Mouse (Mus musculus) intestine, embryonic 15.5 days (tissue): ENCODE measurements around the gene Atp8b2. TPM values are rescaled to one million over a fixed set of nuclear protein-coding genes. Genes with fewer than 3 reads are reported as not detected.

Experiments used
- ATAC-seq: fragments of 200-750 bp; cut with Nextera tagmentation; 2 replicates; pipeline ENCODE4 v1.8.0; 2017; ENCODE audit warnings: moderate TSS enrichment, moderate library complexity
- H3K27ac ChIP-seq: fragments of 300-500 bp; sonication (generic); 2 replicates; pipeline ENCODE4 v1.5.1; 2015; ENCODE audit warnings: mild to moderate bottlenecking, inconsistent platforms
- H3K27me3 ChIP-seq: fragments of 300-500 bp; sonication (generic); replicated peaks from 2 replicates; pipeline ENCODE4 v1.6.1; 2015; ENCODE audit warnings: inconsistent platforms
- H3K36me3 ChIP-seq: fragments of 300-500 bp; sonication (generic); 2 replicates; pipeline ENCODE4 v1.6.1; 2015; ENCODE audit warnings: inconsistent platforms
- H3K4me1 ChIP-seq: fragments of 300-500 bp; sonication (generic); replicated peaks from 2 replicates; pipeline ENCODE4 v1.6.1; 2015; ENCODE audit warnings: inconsistent platforms
- H3K4me2 ChIP-seq: fragments of 300-500 bp; sonication (generic); replicated peaks from 2 replicates; pipeline ENCODE4 v1.6.1; 2015; ENCODE audit warnings: mild to moderate bottlenecking, inconsistent platforms
- H3K4me3 ChIP-seq: fragments of 300-500 bp; sonication (generic); replicated peaks from 2 replicates; pipeline ENCODE4 v1.5.1; 2015; ENCODE audit warnings: inconsistent platforms
- H3K9ac ChIP-seq: fragments of 300-500 bp; sonication (generic); 2 replicates; pipeline ENCODE4 v1.6.1; 2015; ENCODE audit warnings: inconsistent platforms
- H3K9me3 ChIP-seq: fragments of 300-500 bp; sonication (generic); 2 replicates; pipeline ENCODE4 v1.6.1; 2016; ENCODE audit warnings: inconsistent platforms
- WGBS: fragments of 180-500 bp; shearing (Covaris S2); methylation state at CpG from one replicate; pipeline ENCODE4 v1.1.7; 2015; 5-methylcytosine and 5-hydroxymethylcytosine counted together
- polyA plus RNA-seq: library from polyadenylated mRNA; unstranded; fragments of >200 nt; fragmentation: Nextera tagmentation; extraction: Ambion mirVana; gene quantifications from 2 replicates; pipeline ENCODE4 v1.2.1, GENCODE M21; 2015

Gene Atp8b2
- polyA plus RNA-seq, 1 experiment from 2014 or later: 10.5 TPM

DNA sequence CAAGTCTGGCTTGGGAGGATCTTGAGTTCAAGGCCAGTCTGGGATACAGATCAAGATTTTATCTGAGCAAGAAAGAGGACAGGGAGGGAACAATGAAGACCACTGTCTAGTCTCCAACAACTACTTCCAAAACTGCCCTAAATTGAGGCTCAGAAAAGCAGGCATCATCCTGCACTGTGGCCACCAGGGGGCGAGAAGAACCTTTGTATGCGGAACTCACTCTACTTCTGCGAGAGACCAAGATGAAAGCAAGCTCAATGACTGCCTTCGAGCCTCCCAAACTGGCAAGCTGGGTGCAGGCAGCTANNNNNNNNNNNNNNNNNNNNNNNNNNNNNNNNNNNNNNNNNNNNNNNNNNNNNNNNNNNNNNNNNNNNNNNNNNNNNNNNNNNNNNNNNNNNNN is 9.9 kb downstream of the Atp8b2 start:
- H3K9ac ChIP-seq: no peak overlapping the region
- WGBS: 2% methylated on average over 4 of the region's 4 CpGs
- ATAC-seq: no peak
- peaks cover 33% of the 10 kb centered on the region for H3K36me3 ChIP-seq
- no peaks in the 10 kb centered on the region for H3K27me3 ChIP-seq
- H3K4me2 ChIP-seq: no peak overlapping the region
- H3K27ac ChIP-seq: no peak overlapping the region
- no peak overlapping the region for H3K4me3 ChIP-seq
- H3K9me3 ChIP-seq: no peaks in the 10 kb centered on the region
- H3K4me1 ChIP-seq: 0 out of 2 replicates have a peak, but pooled peaks cover 2% of the 10 kb centered on the region

GRCm38 (mm10) chr3:89948655-89949054 is 14.7 kb downstream of the Atp8b2 start:
- Histone ChIP-seq H3K4me2 (no peak overlapping the region), H3K27ac (no peak overlapping the region), H3K27me3 (no peaks in the 10 kb centered on the region), H3K4me1 (0 out of 2 replicates have a peak, but pooled peaks cover 2% of the 10 kb centered on the region), H3K9ac (no peak overlapping the region), H3K9me3 (no peaks in the 10 kb centered on the region), H3K4me3 (no peak overlapping the region), H3K36me3 (peaks cover 37% of the 10 kb centered on the region)
- ATAC-seq: peak; percentile 62; the same call in 1 of the 2 replicates
- 79% methylated on average over 6 of the region's 6 CpGs for WGBS

- ATAC-seq: no peak
- Histone ChIP-seq H3K9me3 (no peaks in the 10 kb centered on the region), H3K4me2 (no peak overlapping the region), H3K4me3 (no peak overlapping the region), H3K27ac (no peak overlapping the region), H3K4me1 (no peaks in the 10 kb centered on the region), H3K9ac (no peak overlapping the region), H3K36me3 (peaks cover 43% of the 10 kb centered on the region), H3K27me3 (no peaks in the 10 kb centered on the region)
- WGBS: 86% methylated on average over 11 of the region's 11 CpGs
Observed at GRCm38 (mm10) chr3:89948021-89948420, 15.3 kb downstream of the Atp8b2 start.

DNA sequence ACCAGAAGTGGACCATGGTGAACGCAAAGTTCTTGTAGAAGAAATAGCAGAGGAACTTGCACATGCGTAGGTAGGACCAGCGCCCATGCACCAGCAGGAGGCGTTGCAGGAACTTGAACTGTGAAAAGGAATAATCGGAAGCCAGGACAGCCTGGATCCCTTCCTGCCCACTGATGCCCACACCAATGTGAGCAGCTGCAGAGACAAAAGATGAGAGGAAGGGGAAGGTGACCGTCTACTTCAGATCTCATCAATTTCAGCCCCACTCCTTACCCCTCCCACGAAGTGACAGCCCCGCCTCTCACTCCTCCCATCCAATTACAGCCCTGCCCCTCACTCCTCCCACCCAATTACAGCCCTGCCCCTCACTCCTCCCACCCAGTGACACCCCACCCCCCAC is 18.3 kb downstream of the Atp8b2 start:
- ATAC-seq: no peak
- no peaks in the 10 kb centered on the region for H3K27me3 ChIP-seq
- no peak overlapping the region for H3K27ac ChIP-seq
- no peak overlapping the region for H3K4me2 ChIP-seq
- no peak overlapping the region for H3K9ac ChIP-seq
- no peaks in the 10 kb centered on the region for H3K4me1 ChIP-seq
- H3K9me3 ChIP-seq: no peaks in the 10 kb centered on the region
- H3K4me3 ChIP-seq: no peak overlapping the region
- WGBS: 80% methylated on average over 8 of the region's 8 CpGs
- H3K36me3 ChIP-seq: peaks cover 53% of the 10 kb centered on the region

DNA sequence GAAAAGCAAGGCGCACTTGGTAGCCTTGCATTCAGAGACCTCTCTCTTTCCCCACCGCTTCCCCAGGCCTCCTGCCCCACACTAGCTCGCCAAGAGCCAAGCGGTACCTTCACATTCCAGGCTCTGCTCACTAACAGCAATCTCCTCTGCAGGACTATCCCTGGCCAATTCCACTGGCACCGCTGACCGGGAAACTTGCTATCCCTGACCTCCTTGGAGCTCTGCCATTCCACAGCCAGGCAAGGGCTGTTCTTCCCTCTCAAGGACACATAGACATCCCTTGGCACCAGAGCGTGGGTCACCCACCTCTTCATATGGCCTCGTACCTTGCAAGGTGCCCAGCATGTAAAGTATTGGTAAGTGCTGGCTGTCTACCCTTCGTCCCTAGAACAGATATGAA is 20.4 kb downstream of the Atp8b2 start:
- H3K27me3 ChIP-seq: no peaks in the 10 kb centered on the region
- no peak overlapping the region for H3K4me2 ChIP-seq
- no peaks in the 10 kb centered on the region for H3K9me3 ChIP-seq
- H3K9ac ChIP-seq: no peak overlapping the region
- H3K4me3 ChIP-seq: no peak overlapping the region
- WGBS: 94% methylated on average over 9 of the region's 9 CpGs
- H3K36me3 ChIP-seq: peaks cover 38% of the 10 kb centered on the region
- no peak for ATAC-seq
- H3K4me1 ChIP-seq: no peaks in the 10 kb centered on the region
- H3K27ac ChIP-seq: no peak overlapping the region

DNA sequence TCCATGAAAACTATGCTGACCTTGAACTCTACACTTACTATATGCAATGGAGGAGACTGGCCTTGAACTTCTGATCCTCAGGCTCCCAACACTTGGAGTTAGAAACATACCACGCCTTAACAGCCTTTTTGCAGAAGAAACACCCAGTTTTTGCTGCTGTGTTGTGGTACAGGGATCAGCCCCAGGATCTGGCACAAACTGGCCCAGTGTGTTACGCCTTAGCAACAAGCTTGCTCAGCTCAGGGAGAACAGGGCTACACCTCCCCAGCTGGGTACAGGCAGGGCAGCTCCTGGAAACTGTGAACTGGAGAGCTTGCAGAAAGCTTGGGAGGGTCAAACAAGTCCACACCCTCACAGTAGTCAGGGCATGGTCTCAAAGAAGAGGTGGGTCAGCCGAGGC is 26.8 kb downstream of the Atp8b2 start:
- Histone ChIP-seq H3K9me3 (no peaks in the 10 kb centered on the region), H3K4me2 (no peak overlapping the region), H3K4me3 (no peak overlapping the region), H3K27ac (no peak overlapping the region), H3K9ac (no peak overlapping the region), H3K4me1 (no peaks in the 10 kb centered on the region), H3K27me3 (no peaks in the 10 kb centered on the region), H3K36me3 (peaks cover 10% of the 10 kb centered on the region)
- 89% methylated on average over 3 of the region's 3 CpGs for WGBS
- ATAC-seq: no peak

DNA sequence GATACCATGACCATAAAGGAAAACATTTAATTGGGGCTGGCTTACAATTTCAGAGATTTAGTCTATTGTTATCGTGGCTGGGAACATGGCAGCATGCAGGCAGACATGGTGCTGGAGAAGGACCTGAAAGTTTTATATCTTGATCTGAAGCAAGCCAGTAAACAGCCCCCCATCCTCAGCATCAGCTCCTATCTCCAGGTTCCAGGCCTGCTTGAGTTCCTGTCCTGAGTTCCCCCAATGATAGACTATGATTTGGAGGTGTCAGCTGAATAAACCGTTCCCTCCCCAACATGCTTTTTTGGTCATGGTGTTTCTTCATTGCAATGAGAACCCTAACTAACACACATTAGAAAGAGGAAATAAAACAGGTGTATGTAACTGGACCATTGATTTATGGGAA is 30.4 kb downstream of the Atp8b2 start:
- WGBS: 87% methylated on average over 2 of the region's 2 CpGs
- Histone ChIP-seq H3K4me1 (no peaks in the 10 kb centered on the region), H3K27ac (no peak overlapping the region), H3K36me3 (no peaks in the 10 kb centered on the region), H3K4me2 (no peak overlapping the region), H3K9ac (no peak overlapping the region), H3K9me3 (no peaks in the 10 kb centered on the region), H3K4me3 (no peak overlapping the region), H3K27me3 (no peaks in the 10 kb centered on the region)
- no peak for ATAC-seq

- H3K9ac ChIP-seq: no peak overlapping the region
- WGBS: 63% methylated on average over 4 of the region's 4 CpGs
- no peak overlapping the region for H3K4me3 ChIP-seq
- no peak overlapping the region for H3K27ac ChIP-seq
- H3K36me3 ChIP-seq: no peaks in the 10 kb centered on the region
- H3K27me3 ChIP-seq: no peaks in the 10 kb centered on the region
- H3K9me3 ChIP-seq: no peaks in the 10 kb centered on the region
- no peak overlapping the region for H3K4me2 ChIP-seq
- no peaks in the 10 kb centered on the region for H3K4me1 ChIP-seq
- no peak for ATAC-seq
Observed at GRCm38 (mm10) chr3:89928956-89929355, 34.4 kb downstream of the Atp8b2 start.

DNA sequence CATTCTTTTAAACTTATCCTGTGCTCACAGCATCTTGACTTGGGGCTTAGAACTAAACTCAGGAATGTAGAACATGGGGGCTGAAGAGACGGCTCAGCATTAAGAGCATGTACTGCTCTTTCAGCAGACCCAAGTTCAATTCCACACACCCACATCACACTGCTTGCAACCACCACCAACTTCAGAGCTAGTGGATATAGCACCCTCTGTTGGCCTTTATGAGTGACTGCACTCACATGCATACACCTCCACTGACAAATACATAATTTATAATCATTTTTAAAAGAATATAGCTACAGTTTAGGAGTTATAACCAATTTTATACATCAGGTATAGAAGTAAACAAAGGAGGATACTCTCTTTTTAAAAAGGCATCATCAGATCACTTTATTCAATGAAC is 36.9 kb downstream of the Atp8b2 start:
- Histone ChIP-seq H3K4me2 (no peak overlapping the region), H3K4me3 (no peak overlapping the region), H3K9me3 (no peaks in the 10 kb centered on the region), H3K4me1 (no peaks in the 10 kb centered on the region), H3K27me3 (no peaks in the 10 kb centered on the region), H3K36me3 (no peaks in the 10 kb centered on the region), H3K27ac (no peak overlapping the region), H3K9ac (no peak overlapping the region)
- ATAC-seq: no peak
- WGBS: 90% methylated on average over 1 of the region's 1 CpGs

GRCm38 (mm10) chr3:89920711-89921110 is 42.6 kb downstream of the Atp8b2 start:
- H3K9ac ChIP-seq: no peak overlapping the region
- H3K4me1 ChIP-seq: no peaks in the 10 kb centered on the region
- no peaks in the 10 kb centered on the region for H3K9me3 ChIP-seq
- 60% methylated on average over 6 of the region's 6 CpGs for WGBS
- no peak for ATAC-seq
- H3K4me3 ChIP-seq: no peak overlapping the region
- no peak overlapping the region for H3K4me2 ChIP-seq
- H3K36me3 ChIP-seq: no peaks in the 10 kb centered on the region
- H3K27me3 ChIP-seq: no peaks in the 10 kb centered on the region
- no peak overlapping the region for H3K27ac ChIP-seq

DNA sequence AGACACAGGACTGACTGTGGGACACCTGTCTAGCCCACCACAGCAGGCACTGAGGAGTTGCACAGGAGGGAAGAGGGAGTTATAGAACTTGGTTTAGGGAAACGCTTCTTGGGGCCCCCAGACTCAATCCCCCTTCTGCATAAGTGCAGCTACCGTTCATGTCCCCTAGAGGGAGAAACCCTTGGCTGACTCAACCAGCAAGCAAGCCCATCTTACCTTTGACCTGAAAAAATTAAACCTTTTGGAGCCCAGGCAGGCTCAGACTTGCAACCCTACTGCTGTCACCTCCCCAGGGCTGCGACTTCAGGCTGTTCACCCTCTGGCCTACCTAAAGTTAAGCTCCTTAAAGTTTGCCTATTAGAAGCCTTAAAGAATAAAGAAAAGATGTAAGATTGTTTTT is 45.9 kb downstream of the Atp8b2 start:
- H3K4me1 ChIP-seq: 0 out of 2 replicates have a peak, but pooled peaks cover 6% of the 10 kb centered on the region
- H3K36me3 ChIP-seq: no peaks in the 10 kb centered on the region
- H3K4me2 ChIP-seq: no peak overlapping the region
- H3K27me3 ChIP-seq: no peaks in the 10 kb centered on the region; the same call in 1 of the 2 replicates
- no peak overlapping the region for H3K27ac ChIP-seq
- H3K9me3 ChIP-seq: no peaks in the 10 kb centered on the region
- H3K4me3 ChIP-seq: no peak overlapping the region
- no peak overlapping the region for H3K9ac ChIP-seq
- WGBS: 62% methylated on average over 3 of the region's 3 CpGs
- ATAC-seq: no peak

- Histone ChIP-seq H3K4me3 (no peak overlapping the region), H3K27me3 (no peaks in the 10 kb centered on the region; the same call in 1 of the 2 replicates), H3K9me3 (no peaks in the 10 kb centered on the region), H3K36me3 (no peaks in the 10 kb centered on the region), H3K4me2 (no peak overlapping the region), H3K4me1 (0 out of 2 replicates have a peak, but pooled peaks cover 10% of the 10 kb centered on the region), H3K27ac (no peak overlapping the region), H3K9ac (no peak overlapping the region)
- 55% methylated on average over 1 of the region's 1 CpGs for WGBS
- no peak for ATAC-seq
Observed at GRCm38 (mm10) chr3:89916622-89917021, 46.7 kb downstream of the Atp8b2 start.

DNA sequence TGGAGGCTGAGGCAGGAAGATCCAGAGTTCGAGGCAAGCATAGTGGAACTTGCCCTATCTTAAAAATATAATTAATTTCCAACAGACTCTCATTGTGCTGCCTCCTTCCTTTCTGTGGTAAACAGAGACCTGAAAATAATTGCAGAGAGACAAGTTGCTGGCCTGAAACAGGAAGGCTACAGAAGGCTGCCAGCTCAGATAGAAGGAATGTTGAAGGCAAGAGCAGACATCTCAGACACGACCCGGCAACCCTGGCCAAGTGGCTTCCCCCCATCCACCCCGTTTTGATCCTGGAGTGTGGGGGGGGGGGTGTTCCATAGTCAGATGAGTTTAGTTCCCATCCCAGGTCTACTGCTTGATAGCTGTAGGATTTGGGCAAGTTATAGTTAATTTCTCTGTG is 48.6 kb downstream of the Atp8b2 start:
- Histone ChIP-seq H3K4me2 (no peak overlapping the region), H3K9ac (no peak overlapping the region), H3K36me3 (no peaks in the 10 kb centered on the region), H3K4me3 (no peak overlapping the region), H3K4me1 (peaks cover 13% of the 10 kb centered on the region; the same call in 1 of the 2 replicates), H3K27ac (no peak overlapping the region), H3K27me3 (no peaks in the 10 kb centered on the region; the same call in 1 of the 2 replicates), H3K9me3 (no peaks in the 10 kb centered on the region)
- no peak for ATAC-seq
- WGBS: 74% methylated on average over 4 of the region's 4 CpGs
